Mouse (Mus musculus): Measurements from ENCODE around the gene Psmd12.

Gene Psmd12

GRCm38 (mm10) chr11:107510362-107511269 is 31.3 kb downstream of the Psmd12 start:
- no peak for DNase-seq (ENCODE audit: low spot score in 2 of 2)

GRCm38 (mm10) chr11:107511954-107512353 is 32.7 kb downstream of the Psmd12 start:
- peak in 1 of 2 experiments; percentile 51 for DNase-seq (ENCODE audit: low spot score in 2 of 2)

DNA sequence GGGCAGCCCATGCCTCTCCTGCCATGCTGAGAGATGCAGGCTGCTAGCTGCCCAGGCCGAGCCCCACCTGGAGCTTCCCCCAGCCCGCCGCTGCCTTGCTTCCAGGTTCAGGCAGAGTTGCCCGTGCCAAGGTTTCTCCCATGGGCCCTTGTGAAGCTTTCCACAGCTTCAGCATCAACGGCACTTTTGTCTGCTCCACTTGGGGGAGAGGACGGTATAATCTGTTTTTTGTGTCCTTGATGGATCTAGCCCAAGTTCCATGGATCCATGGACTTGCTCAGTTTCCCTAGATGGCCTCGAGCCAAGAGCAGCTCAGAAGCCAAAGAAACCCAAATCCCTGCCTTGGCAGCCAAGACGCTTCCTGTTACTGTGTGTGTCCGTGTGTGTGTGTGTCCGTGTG is 33.8 kb downstream of the Psmd12 start:
- DNase-seq (ENCODE audit: low spot score in 2 of 2) = no peak

DNA sequence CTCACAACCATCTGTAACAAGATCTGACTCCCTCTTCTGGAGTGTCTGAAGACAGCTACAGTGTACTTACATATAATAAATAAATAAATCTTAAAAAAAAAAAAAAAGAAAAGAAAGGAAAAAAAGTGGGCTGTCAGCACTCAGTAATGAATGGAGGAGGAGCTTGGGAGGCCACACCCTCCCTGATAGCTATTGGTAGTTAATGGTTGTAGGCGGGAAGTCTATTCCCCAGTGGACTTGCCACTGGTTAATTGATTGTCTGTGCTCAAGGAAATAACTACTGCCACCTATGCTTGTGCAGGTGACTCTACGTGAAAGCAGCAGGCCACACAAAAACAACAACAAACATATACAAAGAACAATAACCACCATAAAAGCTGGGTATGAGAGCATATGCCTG is 37.1 kb downstream of the Psmd12 start:
- no peak for DNase-seq (ENCODE audit: low spot score in 2 of 2)

- DNase-seq (ENCODE audit: low spot score in 2 of 2) = no peak
Observed at GRCm38 (mm10) chr11:107518645-107519429, 39.6 kb downstream of the Psmd12 start.

- no peak for DNase-seq (ENCODE audit: low spot score in 2 of 2)
Observed at GRCm38 (mm10) chr11:107521153-107521552, 41.9 kb downstream of the Psmd12 start.

DNA sequence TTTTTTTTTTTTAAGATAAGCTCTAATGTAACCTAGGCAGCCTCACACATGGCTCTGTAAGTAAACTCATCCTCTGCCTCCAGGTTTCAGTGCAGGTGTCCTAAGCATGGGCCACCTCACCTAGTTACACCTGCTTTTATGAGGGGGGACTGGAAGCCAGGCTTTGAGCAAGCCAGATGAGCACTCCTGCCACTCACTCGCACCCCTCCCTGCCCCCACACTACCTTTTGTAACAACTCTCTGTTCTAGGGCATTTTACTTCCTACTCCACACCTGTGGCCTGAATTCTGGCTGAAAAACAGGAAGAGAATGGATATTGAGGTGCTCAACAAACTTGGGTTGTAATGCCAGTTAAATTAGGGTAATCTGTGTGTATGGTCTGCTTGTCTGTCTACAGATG is 45.7 kb downstream of the Psmd12 start:
- DNase-seq (ENCODE audit: low spot score in 2 of 2) = no peak

GRCm38 (mm10) chr11:107527632-107528031 is 48.3 kb downstream of the Psmd12 start:
- DNase-seq (ENCODE audit: low spot score in 2 of 2) = no peak

GRCm38 (mm10) chr11:107529320-107529719 is 50.0 kb downstream of the Psmd12 start:
- DNase-seq (ENCODE audit: low spot score in 2 of 2) = no peak

GRCm38 (mm10) chr11:107531445-107531844 is 52.2 kb downstream of the Psmd12 start:
- DNase-seq (ENCODE audit: low spot score in 2 of 2) = no peak

DNA sequence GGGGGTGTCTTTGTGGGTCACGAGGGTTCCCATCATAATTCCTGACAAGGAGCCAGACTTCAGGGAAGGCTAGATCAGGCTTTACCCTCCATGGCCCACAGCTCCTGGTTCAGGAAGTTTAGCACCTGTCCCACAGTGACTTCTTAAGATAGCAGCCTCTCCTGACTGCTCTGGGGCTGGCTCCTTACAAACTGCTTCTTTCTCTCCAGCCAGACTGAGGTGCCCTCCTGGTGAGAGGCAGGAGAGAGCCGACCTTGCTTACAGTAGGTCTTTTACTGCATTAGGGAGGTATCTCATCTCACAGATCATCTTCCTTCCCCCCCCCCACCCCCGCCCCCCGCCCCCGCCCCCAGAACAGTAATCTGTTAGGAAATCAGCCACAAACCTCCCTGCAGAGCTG is 53.0 kb downstream of the Psmd12 start:
- no peak for DNase-seq (ENCODE audit: low spot score in 2 of 2)

GRCm38 (mm10) chr11:107538994-107539393 is 59.7 kb downstream of the Psmd12 start:
- DNase-seq (ENCODE audit: low spot score in 2 of 2) = no peak

- no peak for DNase-seq (ENCODE audit: low spot score in 2 of 2)
Observed at GRCm38 (mm10) chr11:107540339-107540738, 61.1 kb downstream of the Psmd12 start.

- no peak for DNase-seq (ENCODE audit: low spot score in 2 of 2)
Observed at GRCm38 (mm10) chr11:107545747-107546476, 66.6 kb downstream of the Psmd12 start.

DNA sequence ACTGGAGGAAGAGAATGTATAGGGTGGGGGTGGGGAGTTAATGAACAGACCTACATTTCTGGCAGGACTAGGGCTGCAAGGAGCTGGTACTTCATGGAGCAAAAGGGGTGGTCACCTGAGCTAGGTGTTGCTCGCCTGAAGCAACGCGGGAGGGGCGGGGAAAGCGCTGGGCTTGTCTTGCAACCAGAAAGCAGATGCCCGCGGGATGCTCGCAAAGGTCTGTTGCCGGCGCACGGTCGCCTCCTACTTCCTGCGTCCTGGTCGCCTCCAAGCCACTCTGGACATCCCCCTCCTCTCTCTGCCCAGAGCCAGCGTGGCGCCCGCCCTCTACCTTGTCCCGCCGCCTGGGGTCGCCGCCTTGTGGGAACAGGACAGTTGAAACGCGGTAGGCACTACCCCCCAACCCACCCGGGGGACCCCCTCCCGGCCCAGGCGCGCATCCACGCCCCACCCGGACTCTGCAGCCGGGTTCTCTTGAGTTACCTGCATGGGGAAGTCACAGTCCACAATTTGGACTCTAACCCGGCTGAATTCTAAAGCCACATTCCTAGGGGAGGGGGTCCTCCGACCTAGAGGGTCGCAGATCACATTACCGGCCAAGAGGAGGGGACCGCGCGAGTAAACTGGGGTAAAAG is 67.5 kb downstream of the Psmd12 start:
- DNase-seq (ENCODE audit: low spot score in 2 of 2) = no peak

GRCm38 (mm10) chr11:107547351-107548203 is 68.3 kb downstream of the Psmd12 start, which contains the start of gene Helz:
Gene Helz (plus strand): TSS chr11:107547930.
- DNase-seq (ENCODE audit: low spot score in 2 of 2) = peak; percentile 35 to 50

DNA sequence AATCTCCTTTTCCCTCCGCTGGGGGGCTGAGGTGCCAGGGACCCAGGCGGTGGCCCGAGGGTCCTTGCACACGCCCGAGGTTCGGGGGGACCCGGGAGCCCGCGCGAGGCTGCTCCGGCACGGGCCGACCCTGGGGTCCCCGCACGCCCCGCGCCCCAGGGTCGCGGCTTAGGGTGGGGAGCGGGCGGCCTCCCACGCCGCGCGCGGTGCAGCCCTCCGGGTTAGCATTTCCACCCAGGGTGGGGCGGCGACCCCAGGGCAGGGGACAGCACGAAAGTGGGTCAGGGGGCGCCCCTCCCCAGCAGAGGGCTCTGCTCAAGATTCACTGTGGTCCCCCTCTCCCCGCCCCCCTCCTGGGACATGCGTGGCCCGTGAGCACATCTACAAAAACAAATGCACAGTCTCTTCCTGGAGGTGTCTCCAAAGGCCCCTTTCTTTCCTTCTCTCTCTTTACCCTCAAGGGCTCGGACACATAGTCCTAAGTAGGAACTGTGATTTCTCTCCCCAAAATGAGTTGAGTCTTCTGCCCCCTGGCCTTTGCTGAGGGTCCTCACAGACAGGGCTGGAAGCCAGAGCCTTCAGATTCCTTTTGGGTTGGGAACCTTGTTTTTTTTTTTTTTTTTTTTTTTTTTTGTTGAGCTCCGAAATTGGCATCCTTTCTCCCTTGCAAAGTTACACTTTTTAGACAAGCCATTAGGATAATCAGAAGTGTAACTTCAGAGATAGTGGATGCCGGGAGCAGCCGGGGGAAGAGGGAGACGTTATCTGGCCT is 69.1 kb downstream of the Psmd12 start:
- DNase-seq (ENCODE audit: low spot score in 2 of 2) = no peak
